Mouse (Mus musculus): ENCODE results near the gene Irf2. TPM values are rescaled to one million over a fixed set of nuclear protein-coding genes. Genes with fewer than 3 reads are reported as not detected.

Gene Irf2
- total RNA-seq, 1 experiment: 2.6 TPM

- Histone ChIP-seq H3K9me3 (ENCODE audit: control insufficient read depth, insufficient read depth, low read depth, low read length) (no peaks in the 10 kb centered on the region), H3K4me1 (ENCODE audit: control insufficient read depth in 2 of 2, insufficient read depth in 2 of 2, low read length in 2 of 2, poor library complexity in 1 of 2) (no peaks in the 10 kb centered on the region), H3K4me3 (ENCODE audit: insufficient read depth in 1 of 2, low read depth in 1 of 2, low read length in 2 of 2, poor library complexity in 1 of 2, severe bottlenecking in 1 of 2) (no peak overlapping the region), H3K36me3 (ENCODE audit: control insufficient read depth, insufficient read depth, low read length, poor library complexity, severe bottlenecking) (no peaks in the 10 kb centered on the region), H3K27ac (ENCODE audit: insufficient read depth, low read depth, low read length, poor library complexity, severe bottlenecking) (no peak overlapping the region), H3K9ac (ENCODE audit: insufficient read depth, low read depth, low read length, poor library complexity, severe bottlenecking) (no peak overlapping the region)
- no peak for DNase-seq (ENCODE audit: low read depth, low spot score)
- in situ Hi-C loops (cut with MboI; ENCODE audit: low sequenced_read_pairs in 2 of 2, unreplicated experiment in 2 of 2): no loop called here
- TF ChIP-seq ZC3H11A (IDR thresholded peaks at IDR 0.05; ENCODE audit: borderline replicate concordance, low read depth, low read length): no peak
- TF ChIP-seq HCFC1 (IDR thresholded peaks at IDR 0.05; ENCODE audit: borderline replicate concordance, insufficient read depth, low read length): no peak
- TF ChIP-seq MAFK (IDR thresholded peaks at IDR 0.05; ENCODE audit: insufficient read depth, low read depth, low read length): no peak
- no peak for TF ChIP-seq ZNF384 (IDR thresholded peaks at IDR 0.05; ENCODE audit: low read depth, low read length)
- no peak for TF ChIP-seq CHD2 (IDR thresholded peaks at IDR 0.05; ENCODE audit: low read depth, low read length)
Observed at GRCm38 (mm10) chr8:46781067-46781657, 41.6 kb downstream of the Irf2 start.

DNA sequence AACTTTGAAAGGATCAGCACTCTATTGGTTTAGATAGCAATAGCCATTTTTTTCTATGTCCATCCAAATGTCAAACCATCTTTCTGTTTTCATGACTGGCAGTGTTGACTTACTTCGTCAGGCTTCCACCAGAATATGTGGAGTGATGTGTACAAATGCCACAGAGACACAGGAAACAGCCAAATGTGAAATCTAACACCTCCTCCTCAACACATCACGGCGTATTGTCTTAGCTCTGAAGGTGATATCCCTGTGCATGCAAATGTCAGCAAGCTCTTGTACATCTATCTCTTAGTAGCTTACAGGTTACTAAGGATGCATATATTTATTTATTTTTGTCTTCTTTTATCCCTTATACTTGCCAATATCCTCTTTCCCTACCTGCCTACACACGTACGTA is 42.7 kb downstream of the Irf2 start:
- in situ Hi-C loops (cut with MboI; ENCODE audit: low sequenced_read_pairs in 2 of 2, unreplicated experiment in 2 of 2): no loop called here
- no peaks in the 10 kb centered on the region for H3K9me3 ChIP-seq (ENCODE audit: control insufficient read depth, insufficient read depth, low read depth, low read length)
- no peak overlapping the region for H3K4me3 ChIP-seq (ENCODE audit: insufficient read depth in 1 of 2, low read depth in 1 of 2, low read length in 2 of 2, poor library complexity in 1 of 2, severe bottlenecking in 1 of 2)
- no peak overlapping the region for H3K9ac ChIP-seq (ENCODE audit: insufficient read depth, low read depth, low read length, poor library complexity, severe bottlenecking)
- TF ChIP-seq ZC3H11A (IDR thresholded peaks at IDR 0.05; ENCODE audit: borderline replicate concordance, low read depth, low read length): no peak
- TF ChIP-seq CHD2 (IDR thresholded peaks at IDR 0.05; ENCODE audit: low read depth, low read length): no peak
- no peak for TF ChIP-seq MAFK (IDR thresholded peaks at IDR 0.05; ENCODE audit: insufficient read depth, low read depth, low read length)
- TF ChIP-seq HCFC1 (IDR thresholded peaks at IDR 0.05; ENCODE audit: borderline replicate concordance, insufficient read depth, low read length): no peak
- TF ChIP-seq ZNF384 (IDR thresholded peaks at IDR 0.05; ENCODE audit: low read depth, low read length): no peak
- no peaks in the 10 kb centered on the region for H3K4me1 ChIP-seq (ENCODE audit: control insufficient read depth in 2 of 2, insufficient read depth in 2 of 2, low read length in 2 of 2, poor library complexity in 1 of 2)
- no peaks in the 10 kb centered on the region for H3K36me3 ChIP-seq (ENCODE audit: control insufficient read depth, insufficient read depth, low read length, poor library complexity, severe bottlenecking)
- DNase-seq (ENCODE audit: low read depth, low spot score): no peak
- H3K27ac ChIP-seq (ENCODE audit: insufficient read depth, low read depth, low read length, poor library complexity, severe bottlenecking): no peak overlapping the region

- H3K4me3 ChIP-seq (ENCODE audit: insufficient read depth in 1 of 2, low read depth in 1 of 2, low read length in 2 of 2, poor library complexity in 1 of 2, severe bottlenecking in 1 of 2): no peak overlapping the region
- in situ Hi-C loops (cut with MboI; ENCODE audit: low sequenced_read_pairs in 2 of 2, unreplicated experiment in 2 of 2): no loop called here
- H3K9ac ChIP-seq (ENCODE audit: insufficient read depth, low read depth, low read length, poor library complexity, severe bottlenecking): no peak overlapping the region
- TF ChIP-seq HCFC1 (IDR thresholded peaks at IDR 0.05; ENCODE audit: borderline replicate concordance, insufficient read depth, low read length) (no peak), CHD2 (IDR thresholded peaks at IDR 0.05; ENCODE audit: low read depth, low read length) (no peak), ZNF384 (IDR thresholded peaks at IDR 0.05; ENCODE audit: low read depth, low read length) (no peak), MAFK (IDR thresholded peaks at IDR 0.05; ENCODE audit: insufficient read depth, low read depth, low read length) (no peak), ZC3H11A (IDR thresholded peaks at IDR 0.05; ENCODE audit: borderline replicate concordance, low read depth, low read length) (no peak)
- no peaks in the 10 kb centered on the region for H3K4me1 ChIP-seq (ENCODE audit: control insufficient read depth in 2 of 2, insufficient read depth in 2 of 2, low read length in 2 of 2, poor library complexity in 1 of 2)
- no peak overlapping the region for H3K27ac ChIP-seq (ENCODE audit: insufficient read depth, low read depth, low read length, poor library complexity, severe bottlenecking)
- no peaks in the 10 kb centered on the region for H3K36me3 ChIP-seq (ENCODE audit: control insufficient read depth, insufficient read depth, low read length, poor library complexity, severe bottlenecking)
- DNase-seq (ENCODE audit: low read depth, low spot score): no peak
- H3K9me3 ChIP-seq (ENCODE audit: control insufficient read depth, insufficient read depth, low read depth, low read length): no peaks in the 10 kb centered on the region
Observed at GRCm38 (mm10) chr8:46785070-46785469, 45.5 kb downstream of the Irf2 start.

- no peak overlapping the region for H3K27ac ChIP-seq (ENCODE audit: insufficient read depth, low read depth, low read length, poor library complexity, severe bottlenecking)
- in situ Hi-C loops (cut with MboI; ENCODE audit: low sequenced_read_pairs in 2 of 2, unreplicated experiment in 2 of 2): no loop called here
- no peaks in the 10 kb centered on the region for H3K36me3 ChIP-seq (ENCODE audit: control insufficient read depth, insufficient read depth, low read length, poor library complexity, severe bottlenecking)
- DNase-seq (ENCODE audit: low read depth, low spot score): no peak
- no peak overlapping the region for H3K9ac ChIP-seq (ENCODE audit: insufficient read depth, low read depth, low read length, poor library complexity, severe bottlenecking)
- no peaks in the 10 kb centered on the region for H3K9me3 ChIP-seq (ENCODE audit: control insufficient read depth, insufficient read depth, low read depth, low read length)
- no peak overlapping the region for H3K4me3 ChIP-seq (ENCODE audit: insufficient read depth in 1 of 2, low read depth in 1 of 2, low read length in 2 of 2, poor library complexity in 1 of 2, severe bottlenecking in 1 of 2)
- no peak for TF ChIP-seq MAFK (IDR thresholded peaks at IDR 0.05; ENCODE audit: insufficient read depth, low read depth, low read length)
- TF ChIP-seq HCFC1 (IDR thresholded peaks at IDR 0.05; ENCODE audit: borderline replicate concordance, insufficient read depth, low read length): no peak
- TF ChIP-seq ZC3H11A (IDR thresholded peaks at IDR 0.05; ENCODE audit: borderline replicate concordance, low read depth, low read length): no peak
- no peak for TF ChIP-seq ZNF384 (IDR thresholded peaks at IDR 0.05; ENCODE audit: low read depth, low read length)
- TF ChIP-seq CHD2 (IDR thresholded peaks at IDR 0.05; ENCODE audit: low read depth, low read length): no peak
- H3K4me1 ChIP-seq (ENCODE audit: control insufficient read depth in 2 of 2, insufficient read depth in 2 of 2, low read length in 2 of 2, poor library complexity in 1 of 2): no peaks in the 10 kb centered on the region
Observed at GRCm38 (mm10) chr8:46785926-46786325, 46.4 kb downstream of the Irf2 start.
